Mouse (Mus musculus) limb, embryonic 13.5 days (tissue): ENCODE data around the gene Msh4. TPM values are rescaled to one million over a fixed set of nuclear protein-coding genes. Genes with fewer than 3 reads are reported as not detected.
"Not testable (repeated sequence)": the region's sequence is repeated elsewhere in the genome, so short reads cannot be mapped to it uniquely, and the experiment has no call there.

Experiments used
- ATAC-seq: fragments of 200-750 bp; cut with Nextera tagmentation; 2 replicates; pipeline ENCODE4 v1.8.0; 2017; ENCODE audit warnings: low read depth, moderate number of reproducible peaks, moderate TSS enrichment; ENCODE audit not compliant: low FRiP score
- H3K27ac ChIP-seq: fragments of 300-500 bp; sonication (generic); 2 replicates; pipeline ENCODE4 v1.5.1; 2015; ENCODE audit warnings: inconsistent platforms, mild to moderate bottlenecking, moderate library complexity
- H3K27me3 ChIP-seq: fragments of 300-500 bp; sonication (generic); 2 replicates; pipeline ENCODE4 v1.6.1; 2015; ENCODE audit warnings: mild to moderate bottlenecking, inconsistent platforms
- H3K36me3 ChIP-seq: fragments of 300-500 bp; sonication (generic); 2 replicates; pipeline ENCODE4 v1.6.1; 2015; ENCODE audit warnings: inconsistent platforms, mild to moderate bottlenecking, moderate library complexity
- H3K4me1 ChIP-seq: fragments of 300-500 bp; sonication (generic); 2 replicates; pipeline ENCODE4 v1.6.1; 2015; ENCODE audit warnings: inconsistent platforms
- H3K4me2 ChIP-seq: fragments of 300-500 bp; sonication (generic); replicated peaks from 2 replicates; pipeline ENCODE4 v1.6.1; 2015; ENCODE audit warnings: inconsistent platforms, mild to moderate bottlenecking, moderate library complexity
- H3K4me3 ChIP-seq: fragments of 300-500 bp; sonication (generic); 2 replicates; pipeline ENCODE4 v1.5.1; 2015; ENCODE audit warnings: moderate library complexity, mild to moderate bottlenecking, inconsistent platforms
- H3K9ac ChIP-seq: fragments of 300-500 bp; sonication (generic); 2 replicates; pipeline ENCODE4 v1.6.1; 2015; ENCODE audit warnings: mild to moderate bottlenecking, inconsistent platforms
- H3K9me3 ChIP-seq: fragments of 300-500 bp; sonication (generic); 2 replicates; pipeline ENCODE4 v1.6.1; 2016; ENCODE audit warnings: inconsistent platforms
- WGBS: fragments of 180-500 bp; shearing (Covaris S2); methylation state at CpG from one replicate; pipeline ENCODE4 v1.1.7; 2015; 5-methylcytosine and 5-hydroxymethylcytosine counted together
- polyA plus RNA-seq: library from polyadenylated mRNA; unstranded; fragments of >200 nt; fragmentation: Nextera tagmentation; extraction: Ambion mirVana; gene quantifications from 2 replicates; pipeline ENCODE4 v1.2.1, GENCODE M21; 2015

Gene Msh4
- polyA plus RNA-seq, 1 experiment from 2014 or later: 0.13 TPM

DNA sequence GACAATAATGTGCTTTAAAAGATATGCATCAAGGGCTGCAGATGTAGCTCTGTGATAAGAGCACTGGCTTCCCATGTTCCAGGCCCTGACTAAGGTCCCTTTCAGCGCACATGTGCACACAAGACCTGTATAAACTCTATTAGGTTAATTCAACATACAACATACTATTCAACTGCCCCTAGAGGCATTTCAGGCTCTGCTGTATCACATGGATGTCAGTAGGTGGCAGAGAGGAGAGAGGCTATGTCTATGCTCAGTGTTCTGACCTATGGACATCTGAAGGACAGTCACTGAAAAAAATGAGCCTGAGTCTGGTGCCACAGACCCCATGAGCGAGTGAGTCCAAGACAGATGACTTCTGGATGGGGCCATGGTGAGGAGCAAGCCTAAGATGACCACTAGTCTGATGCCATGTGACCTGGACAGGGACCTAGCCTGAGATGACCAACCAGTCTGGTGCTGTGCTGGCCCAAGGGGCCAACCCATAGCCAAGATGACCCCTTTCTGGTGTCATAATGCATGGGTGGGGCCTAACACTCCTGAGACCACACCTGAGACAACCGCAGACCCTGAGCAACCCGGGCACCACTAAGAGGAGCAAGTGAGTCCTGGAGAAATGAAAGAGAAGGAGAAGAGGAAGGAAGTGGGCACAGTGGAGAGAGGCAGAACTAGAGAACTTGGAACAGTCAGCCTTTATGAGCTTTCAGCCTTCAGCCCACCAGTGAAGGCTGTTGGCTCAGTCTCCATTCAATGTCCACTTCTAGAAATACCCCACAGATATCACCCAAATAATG lies 41.1 kb downstream of the Msh4 start:
- no peak for ATAC-seq
- WGBS: 80% methylated on average over 4 of the region's 4 CpGs
- Histone ChIP-seq H3K9me3 (no peaks in the 10 kb centered on the region), H3K4me1 (no peaks in the 10 kb centered on the region), H3K4me3 (no peak overlapping the region), H3K27me3 (no peaks in the 10 kb centered on the region), H3K27ac (no peak overlapping the region), H3K4me2 (no peak overlapping the region), H3K36me3 (no peaks in the 10 kb centered on the region), H3K9ac (no peak overlapping the region)

DNA sequence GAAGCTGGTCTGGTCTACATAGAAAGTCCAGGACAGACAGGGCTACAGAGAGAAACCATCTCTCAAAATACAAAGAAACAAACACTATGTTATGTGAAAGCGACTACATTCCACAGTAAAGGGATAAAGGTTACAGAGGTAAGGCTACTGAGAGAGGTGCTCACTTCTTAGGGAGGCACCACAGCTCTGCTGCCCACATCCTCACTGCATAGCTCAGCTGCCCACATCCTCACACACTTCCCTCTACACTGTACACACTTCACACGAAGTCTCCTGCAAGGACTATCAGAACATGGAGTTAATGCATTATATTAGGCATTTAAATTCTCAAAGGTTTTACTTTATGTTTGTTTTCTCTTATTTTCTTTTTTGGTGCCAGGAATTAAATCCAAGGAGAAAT lies 42.1 kb downstream of the Msh4 start:
- no peak overlapping the region for H3K4me3 ChIP-seq
- no peak overlapping the region for H3K9ac ChIP-seq
- no peaks in the 10 kb centered on the region for H3K4me1 ChIP-seq
- H3K36me3 ChIP-seq: no peaks in the 10 kb centered on the region
- H3K27ac ChIP-seq: no peak overlapping the region
- WGBS: 70% methylated on average over 2 of the region's 2 CpGs
- H3K9me3 ChIP-seq: no peaks in the 10 kb centered on the region
- H3K27me3 ChIP-seq: no peaks in the 10 kb centered on the region
- no peak overlapping the region for H3K4me2 ChIP-seq
- no peak for ATAC-seq

DNA sequence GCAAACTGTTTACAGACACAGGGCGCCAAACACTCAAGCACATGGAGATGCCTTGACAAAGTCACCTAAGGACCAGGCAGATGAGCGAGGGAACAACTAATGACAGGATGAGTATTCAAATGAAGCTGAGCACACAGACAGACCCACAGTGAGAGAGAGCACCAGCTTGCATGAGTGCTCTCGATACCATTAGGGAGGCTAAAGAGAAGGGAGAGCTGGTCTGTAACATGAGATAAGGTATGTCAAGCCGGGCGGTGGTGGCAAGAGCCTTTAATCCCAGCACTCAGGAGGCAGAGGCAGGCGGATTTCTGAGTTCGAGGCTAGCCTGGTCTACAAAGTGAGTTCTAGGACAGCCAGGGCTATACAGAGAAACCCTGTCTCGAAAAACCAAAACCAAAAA lies 45.5 kb downstream of the Msh4 start:
- H3K36me3 ChIP-seq, H3K27ac ChIP-seq, H3K4me3 ChIP-seq, ATAC-seq, H3K4me2 ChIP-seq, H3K4me1 ChIP-seq, H3K9me3 ChIP-seq, H3K9ac ChIP-seq, H3K27me3 ChIP-seq: not testable (repeated sequence)
- 85% methylated on average over 8 of the region's 8 CpGs for WGBS

DNA sequence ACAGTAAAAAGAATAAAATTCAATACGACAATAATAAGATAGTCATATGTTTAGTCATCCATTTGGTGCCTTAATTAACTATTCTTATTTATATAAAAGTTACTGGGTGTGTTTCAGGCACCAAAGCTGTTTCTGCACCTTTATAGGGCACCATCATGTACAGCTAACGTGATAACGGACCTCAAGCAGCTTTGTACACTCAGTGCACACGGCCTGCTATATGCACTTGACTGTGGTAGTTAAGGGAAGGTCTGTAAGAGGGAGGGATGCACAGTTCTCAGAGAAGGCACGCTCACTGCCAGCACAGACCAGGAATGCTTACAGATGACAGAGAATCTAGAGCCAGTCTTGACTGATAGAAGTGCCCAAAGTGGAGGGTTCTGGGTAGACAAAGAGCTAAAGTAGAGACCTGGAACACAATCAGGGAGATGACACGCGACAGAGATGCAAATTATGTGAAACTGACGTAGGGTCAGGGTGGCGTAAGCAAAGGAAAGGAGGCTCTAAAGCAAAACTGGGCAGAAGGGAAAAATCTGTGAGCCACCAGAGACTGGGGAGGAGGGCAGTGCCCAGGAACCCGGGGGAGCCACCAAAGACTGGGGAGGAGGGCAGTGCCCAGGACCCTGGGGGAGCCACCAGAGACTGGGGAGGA lies 47.5 kb downstream of the Msh4 start:
- ATAC-seq: no peak
- 83% methylated on average over 10 of the region's 10 CpGs for WGBS
- Histone ChIP-seq H3K4me3 (no peak overlapping the region), H3K9ac (no peak overlapping the region), H3K27me3 (no peaks in the 10 kb centered on the region), H3K27ac (no peak overlapping the region), H3K4me1 (no peaks in the 10 kb centered on the region), H3K9me3 (no peaks in the 10 kb centered on the region), H3K36me3 (no peaks in the 10 kb centered on the region), H3K4me2 (no peak overlapping the region)

DNA sequence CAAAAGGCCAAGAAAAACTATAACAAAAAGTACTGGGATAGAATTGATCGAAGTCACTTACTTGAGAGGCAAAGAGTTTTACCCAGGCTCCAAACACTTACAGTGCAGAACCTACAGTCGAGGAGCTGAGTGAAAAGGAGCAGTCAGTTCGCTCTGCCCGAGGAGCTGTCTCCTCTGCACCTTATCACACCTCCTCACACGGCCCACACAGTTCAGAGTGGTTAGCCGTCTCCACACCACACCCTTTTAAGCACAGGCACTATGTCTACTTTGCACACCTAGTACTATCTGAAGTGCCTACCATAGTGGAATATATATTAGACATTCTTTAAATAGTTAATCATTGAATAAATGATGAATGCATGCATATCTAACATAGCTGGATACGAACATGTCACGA lies 53.7 kb downstream of the Msh4 start:
- Histone ChIP-seq H3K9ac (no peak overlapping the region), H3K9me3 (no peaks in the 10 kb centered on the region), H3K36me3 (no peaks in the 10 kb centered on the region), H3K4me2 (no peak overlapping the region), H3K27ac (no peak overlapping the region), H3K27me3 (0 out of 2 replicates have a peak, but pooled peaks cover 2% of the 10 kb centered on the region), H3K4me1 (no peaks in the 10 kb centered on the region), H3K4me3 (no peak overlapping the region)
- 69% methylated on average over 8 of the region's 8 CpGs for WGBS
- no peak for ATAC-seq

DNA sequence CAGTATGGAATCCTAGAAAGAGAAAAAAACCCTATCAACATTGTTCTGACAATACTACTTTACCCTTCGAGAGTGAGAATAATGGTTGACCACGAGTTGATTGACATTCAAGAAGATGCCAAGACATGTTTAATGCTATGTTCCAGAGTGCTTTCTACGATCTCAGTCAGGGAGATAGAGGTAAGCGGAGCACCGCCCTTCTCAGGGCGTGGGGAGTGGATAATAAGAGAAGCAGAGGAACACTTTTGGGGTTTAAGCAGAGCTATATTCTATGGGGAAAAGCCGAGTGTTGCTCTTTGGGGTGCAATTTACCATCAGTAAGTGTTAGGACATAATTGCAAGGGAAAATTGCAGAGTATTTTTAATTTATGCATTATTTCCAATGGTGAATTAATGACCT lies 55.2 kb downstream of the Msh4 start:
- no peak for ATAC-seq
- no peaks in the 10 kb centered on the region for H3K9me3 ChIP-seq
- no peaks in the 10 kb centered on the region for H3K36me3 ChIP-seq
- 90% methylated on average over 7 of the region's 7 CpGs for WGBS
- no peak overlapping the region for H3K4me3 ChIP-seq
- no peaks in the 10 kb centered on the region for H3K4me1 ChIP-seq
- 0 out of 2 replicates have a peak, but pooled peaks cover 2% of the 10 kb centered on the region for H3K27me3 ChIP-seq
- H3K4me2 ChIP-seq: no peak overlapping the region
- H3K9ac ChIP-seq: no peak overlapping the region
- H3K27ac ChIP-seq: no peak overlapping the region

DNA sequence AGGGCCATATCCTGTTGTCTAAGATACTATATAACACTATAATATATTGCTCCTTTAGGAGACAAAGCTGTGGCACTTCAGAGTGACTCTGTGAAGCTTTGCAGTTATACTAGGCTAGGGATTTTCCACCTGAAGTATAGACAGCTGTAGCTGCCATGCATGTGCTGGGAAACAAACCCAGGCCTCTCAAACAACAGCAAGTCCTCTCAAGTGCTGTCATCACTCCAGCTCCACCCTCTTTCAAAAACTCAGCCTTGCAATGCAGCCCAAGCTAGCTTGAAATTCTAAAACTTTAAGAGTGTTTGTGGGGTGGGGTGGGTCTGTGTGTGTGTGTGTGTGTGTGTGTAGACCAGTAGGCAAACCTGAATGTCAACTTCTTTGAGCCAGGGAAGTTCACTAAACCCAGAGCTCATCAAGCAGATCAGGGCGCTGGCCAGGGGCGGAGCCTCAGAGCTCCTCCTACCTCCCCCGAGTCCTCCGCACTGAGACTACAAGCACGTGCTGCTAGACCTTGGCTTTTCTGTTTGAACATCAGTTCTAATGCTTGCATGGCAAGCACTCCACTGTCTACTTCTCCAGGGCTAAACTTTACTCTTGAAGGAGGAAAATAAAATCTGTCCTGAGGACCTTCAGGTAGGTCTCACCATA lies 56.4 kb downstream of the Msh4 start:
- no peak for ATAC-seq
- no peak overlapping the region for H3K9ac ChIP-seq
- H3K9me3 ChIP-seq: no peaks in the 10 kb centered on the region
- no peaks in the 10 kb centered on the region for H3K36me3 ChIP-seq
- H3K27ac ChIP-seq: no peak overlapping the region
- H3K4me2 ChIP-seq: peak overlapping the region; percentile 23
- 10% methylated on average over 5 of the region's 5 CpGs for WGBS
- H3K4me3 ChIP-seq: no peak overlapping the region
- H3K4me1 ChIP-seq: no peaks in the 10 kb centered on the region
- H3K27me3 ChIP-seq: 0 out of 2 replicates have a peak, but pooled peaks cover 2% of the 10 kb centered on the region

DNA sequence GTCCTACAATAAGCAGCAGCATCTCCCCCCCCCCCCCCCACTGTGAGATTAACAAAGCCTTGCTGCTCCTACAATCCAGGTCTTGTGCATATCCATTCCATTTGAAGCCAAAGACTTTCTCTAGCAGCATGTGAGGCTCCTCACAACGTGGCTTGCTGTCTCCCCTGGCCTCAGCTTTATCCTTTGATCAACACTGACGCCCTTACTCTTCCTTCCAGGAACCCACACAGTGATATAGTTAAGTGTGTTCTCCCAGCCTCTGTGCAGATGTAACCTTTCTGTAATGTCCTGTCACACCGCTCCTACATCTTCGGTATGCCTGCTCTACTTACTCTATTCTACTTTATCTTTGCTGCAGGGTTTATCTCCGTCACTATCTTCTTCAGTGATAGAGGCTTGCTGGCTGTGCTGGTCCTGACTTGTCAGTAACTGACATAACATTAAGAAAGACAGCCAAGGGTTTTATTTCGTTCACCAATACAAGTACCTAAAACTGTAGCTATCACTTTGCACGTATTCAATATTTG lies 58.7 kb downstream of the Msh4 start:
- no peaks in the 10 kb centered on the region for H3K36me3 ChIP-seq
- H3K9me3 ChIP-seq: no peaks in the 10 kb centered on the region
- no peaks in the 10 kb centered on the region for H3K4me1 ChIP-seq
- H3K4me2 ChIP-seq: no peak overlapping the region
- H3K27me3 ChIP-seq: 0 out of 2 replicates have a peak, but pooled peaks cover 2% of the 10 kb centered on the region
- ATAC-seq: no peak
- no peak overlapping the region for H3K9ac ChIP-seq
- no peak overlapping the region for H3K27ac ChIP-seq
- no peak overlapping the region for H3K4me3 ChIP-seq
- WGBS: 78% methylated on average over 7 of the region's 7 CpGs

DNA sequence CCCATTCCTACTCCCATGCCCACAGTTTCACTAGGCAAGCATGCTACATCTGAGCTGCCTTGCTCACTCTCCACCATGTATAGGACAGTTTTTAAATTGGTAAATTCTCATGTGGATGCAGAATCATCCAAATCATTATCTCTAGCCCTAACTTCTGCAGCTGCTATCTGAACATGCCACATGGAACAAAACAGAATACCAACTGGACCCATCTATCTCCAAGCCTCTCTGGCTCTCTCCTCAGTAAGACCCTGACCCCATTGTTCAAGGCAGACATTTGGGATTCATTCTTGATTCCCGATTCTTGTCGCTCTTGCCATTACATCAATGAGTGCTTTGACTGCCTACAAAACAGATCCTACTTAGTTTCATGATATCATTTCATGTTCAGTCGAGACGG lies 59.8 kb downstream of the Msh4 start:
- no peak for ATAC-seq
- H3K36me3 ChIP-seq: no peaks in the 10 kb centered on the region
- no peak overlapping the region for H3K9ac ChIP-seq
- WGBS: 92% methylated on average over 4 of the region's 4 CpGs
- H3K27ac ChIP-seq: no peak overlapping the region
- H3K27me3 ChIP-seq: 0 out of 2 replicates have a peak, but pooled peaks cover 2% of the 10 kb centered on the region
- H3K9me3 ChIP-seq: no peaks in the 10 kb centered on the region
- no peak overlapping the region for H3K4me3 ChIP-seq
- H3K4me2 ChIP-seq: no peak overlapping the region
- H3K4me1 ChIP-seq: no peaks in the 10 kb centered on the region

DNA sequence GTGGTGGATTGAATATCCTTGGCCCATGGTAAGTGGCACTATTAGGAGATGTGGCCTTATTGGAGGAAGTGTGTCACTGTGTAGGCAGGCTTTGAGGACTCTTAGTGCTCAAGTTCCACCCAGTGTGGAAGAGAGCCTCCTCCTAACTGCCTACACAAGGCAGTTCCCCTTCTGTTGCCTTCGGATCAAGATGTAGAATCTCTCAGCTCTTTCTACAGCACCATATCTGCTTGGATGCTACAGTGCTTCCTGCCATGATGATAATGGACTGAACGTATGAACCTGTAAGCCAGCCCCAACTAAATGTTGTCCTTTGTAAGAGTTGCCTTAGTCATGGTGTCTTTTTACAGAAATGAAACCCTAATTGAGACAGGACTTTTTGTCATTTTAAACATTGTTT lies 60.4 kb downstream of the Msh4 start:
- Histone ChIP-seq H3K4me3 (no peak overlapping the region), H3K4me2 (no peak overlapping the region), H3K27ac (no peak overlapping the region), H3K36me3 (no peaks in the 10 kb centered on the region), H3K9me3 (no peaks in the 10 kb centered on the region), H3K9ac (no peak overlapping the region), H3K27me3 (0 out of 2 replicates have a peak, but pooled peaks cover 2% of the 10 kb centered on the region), H3K4me1 (no peaks in the 10 kb centered on the region)
- WGBS: 93% methylated on average over 2 of the region's 2 CpGs
- no peak for ATAC-seq

DNA sequence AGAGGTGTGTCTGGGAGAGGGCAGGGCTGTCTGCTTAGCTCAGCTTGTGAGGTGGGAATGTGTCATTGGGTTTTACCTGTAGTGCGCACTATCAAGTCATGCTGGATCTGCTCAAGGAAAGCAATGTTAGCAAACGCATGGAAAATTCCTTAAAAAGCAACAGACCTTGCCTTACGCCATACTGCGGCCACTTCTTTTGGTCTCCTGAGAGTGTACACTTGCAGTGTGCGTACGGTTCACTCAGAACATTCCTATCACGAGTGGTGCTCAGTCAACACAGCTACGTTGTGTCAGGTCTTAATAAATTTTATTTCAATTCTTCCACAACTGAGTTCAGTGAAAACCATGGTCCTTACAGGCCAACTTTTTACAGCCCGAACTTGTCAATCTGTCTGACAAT lies 61.2 kb downstream of the Msh4 start:
- Histone ChIP-seq H3K4me3 (no peak overlapping the region), H3K36me3 (no peaks in the 10 kb centered on the region), H3K27ac (no peak overlapping the region), H3K27me3 (no peaks in the 10 kb centered on the region), H3K9ac (no peak overlapping the region), H3K4me2 (no peak overlapping the region), H3K9me3 (no peaks in the 10 kb centered on the region), H3K4me1 (no peaks in the 10 kb centered on the region)
- no peak for ATAC-seq
- 94% methylated on average over 9 of the region's 9 CpGs for WGBS

DNA sequence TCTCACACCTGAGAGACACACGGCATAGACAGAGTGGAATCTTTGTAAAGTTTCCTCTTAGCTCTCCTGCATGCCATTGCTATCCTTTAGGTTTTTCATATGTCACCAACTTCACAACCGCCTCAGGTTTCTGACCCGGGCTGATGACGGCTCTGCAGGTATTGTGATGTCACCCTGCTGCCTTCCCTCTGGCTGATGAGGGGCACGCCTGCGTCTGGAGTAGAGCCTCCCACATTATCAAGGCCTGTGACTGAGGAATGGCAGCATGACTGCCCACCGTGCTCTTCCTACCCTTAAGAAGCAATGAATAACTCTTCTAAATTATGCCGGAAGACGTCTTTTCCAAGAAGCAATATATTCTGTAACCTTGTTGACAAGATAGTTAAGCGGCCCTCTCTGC lies 61.9 kb downstream of the Msh4 start, which contains the start of gene Asb17:
Asb17 (plus strand) TSS at position 180 of the 400 bp plus-strand sequence.
- WGBS: 83% methylated on average over 10 of the region's 10 CpGs

More for the DNA sequence above, 61.9 kb downstream of the Msh4 start, which contains the start of gene Asb17:
- H3K9ac ChIP-seq: no peak within 1 kb of the TSS
- H3K4me3 ChIP-seq: no peak within 1 kb of the TSS
- no peak for ATAC-seq
- no peak within 1 kb of the TSS for H3K27ac ChIP-seq
- no peak within 1 kb of the TSS for H3K4me2 ChIP-seq
- H3K27me3 ChIP-seq: no peaks in the 10 kb centered on the region
- no peaks in the 10 kb centered on the region for H3K36me3 ChIP-seq
- no peaks in the 10 kb centered on the region for H3K4me1 ChIP-seq
- H3K9me3 ChIP-seq: no peaks in the 10 kb centered on the region
